Mouse (Mus musculus): Measurements from ENCODE around the gene Scgb2a2. TPM values are rescaled to one million over a fixed set of nuclear protein-coding genes. Genes with fewer than 3 reads are reported as not detected.
"Not testable (repeated sequence)": the region's sequence is repeated elsewhere in the genome, so short reads cannot be mapped to it uniquely, and the experiment has no call there.

Gene Scgb2a2
- polyA plus RNA-seq (2012; rRNA removed), result not detected in 2 replicates

DNA sequence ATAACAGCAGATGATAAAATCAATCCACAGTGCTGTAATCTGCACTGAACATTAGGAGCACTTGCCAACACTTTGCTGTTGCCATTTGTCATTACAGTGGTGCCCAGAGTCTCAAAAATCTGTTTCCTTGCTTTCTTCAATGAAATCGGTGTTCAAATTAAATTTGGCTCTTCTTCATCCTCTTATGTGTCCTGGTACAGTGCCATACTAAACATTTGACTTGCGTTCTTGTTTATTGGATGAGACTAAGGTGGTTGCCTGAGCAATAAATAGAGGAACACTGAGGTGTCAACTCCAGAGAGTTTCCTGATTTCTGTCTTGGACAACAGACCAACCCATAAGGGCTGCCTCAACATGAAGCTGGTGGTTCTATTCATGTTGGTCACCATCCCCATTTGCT lies at the start of gene Scgb2a2:
TSS of gene Scgb2a2 (plus strand) at position 301 of the 400 bp plus-strand sequence.
- Histone ChIP-seq H3K27me3 (ENCODE audit: control insufficient read depth, insufficient read depth, low read length) (no peaks in the 10 kb centered on the region), H3K27ac (ENCODE audit: control insufficient read depth, insufficient read depth, low read length) (no peak within 1 kb of the TSS), H3K4me3 (ENCODE audit: control insufficient read depth, insufficient read depth, low read length) (no peak within 1 kb of the TSS), H3K36me3 (ENCODE audit: control insufficient read depth, insufficient read depth, low read length) (no peaks in the 10 kb centered on the region), H3K4me1 (replicated peaks; ENCODE audit: control insufficient read depth, insufficient read depth, low read length) (no peaks in the 10 kb centered on the region)
- TF ChIP-seq CTCF (IDR thresholded peaks at IDR 0.05; ENCODE audit: borderline replicate concordance, control insufficient read depth, extremely low read depth, insufficient read depth, low read length, poor library complexity), result no peak
- TF ChIP-seq POLR2A (IDR thresholded peaks at IDR 0.05; ENCODE audit: control insufficient read depth, extremely low read depth, insufficient read depth, low read length, poor library complexity), result no peak
- WGBS, result 92% methylated on average over 2 of the region's 2 CpGs
- DNase-seq, result no peak

- not testable (repeated sequence) for H3K36me3 ChIP-seq (ENCODE audit: control insufficient read depth, insufficient read depth, low read length); H3K27me3 ChIP-seq (ENCODE audit: control insufficient read depth, insufficient read depth, low read length); H3K27ac ChIP-seq (ENCODE audit: control insufficient read depth, insufficient read depth, low read length); H3K4me1 ChIP-seq (replicated peaks; ENCODE audit: control insufficient read depth, insufficient read depth, low read length)
- H3K4me3 ChIP-seq (ENCODE audit: control insufficient read depth, insufficient read depth, low read length), result peak overlapping the region; percentile 14; the same call in 1 of the 2 replicates
- WGBS, result 17% methylated on average over 18 of the region's 21 CpGs
- peak; percentile 43 for DNase-seq
These were observed 10.6 kb upstream of the Scgb2a2 start for GRCm38 (mm10) chr19:9836581-9837340.

GRCm38 (mm10) chr19:9837341-9837715 lies 10.0 kb upstream of the Scgb2a2 start:
- 66% methylated on average over 2 of the region's 2 CpGs for WGBS
- Histone ChIP-seq H3K4me1 (replicated peaks; ENCODE audit: control insufficient read depth, insufficient read depth, low read length) (no peaks in the 10 kb centered on the region), H3K27ac (ENCODE audit: control insufficient read depth, insufficient read depth, low read length) (no peak overlapping the region), H3K27me3 (ENCODE audit: control insufficient read depth, insufficient read depth, low read length) (no peaks in the 10 kb centered on the region), H3K4me3 (ENCODE audit: control insufficient read depth, insufficient read depth, low read length) (no peak overlapping the region), H3K36me3 (ENCODE audit: control insufficient read depth, insufficient read depth, low read length) (no peaks in the 10 kb centered on the region)
- TF ChIP-seq CTCF (IDR thresholded peaks at IDR 0.05; ENCODE audit: borderline replicate concordance, control insufficient read depth, extremely low read depth, insufficient read depth, low read length, poor library complexity) (no peak), POLR2A (IDR thresholded peaks at IDR 0.05; ENCODE audit: control insufficient read depth, extremely low read depth, insufficient read depth, low read length, poor library complexity) (no peak)
- no peak for DNase-seq

- not testable (repeated sequence) for H3K27me3 ChIP-seq (ENCODE audit: control insufficient read depth, insufficient read depth, low read length); H3K4me3 ChIP-seq (ENCODE audit: control insufficient read depth, insufficient read depth, low read length); DNase-seq; H3K4me1 ChIP-seq (replicated peaks; ENCODE audit: control insufficient read depth, insufficient read depth, low read length); H3K36me3 ChIP-seq (ENCODE audit: control insufficient read depth, insufficient read depth, low read length); H3K27ac ChIP-seq (ENCODE audit: control insufficient read depth, insufficient read depth, low read length)
- WGBS, result 71% methylated on average over 3 of the region's 3 CpGs
These were observed 2.2 kb downstream of the Scgb2a2 start for GRCm38 (mm10) chr19:9849368-9850075.

DNA sequence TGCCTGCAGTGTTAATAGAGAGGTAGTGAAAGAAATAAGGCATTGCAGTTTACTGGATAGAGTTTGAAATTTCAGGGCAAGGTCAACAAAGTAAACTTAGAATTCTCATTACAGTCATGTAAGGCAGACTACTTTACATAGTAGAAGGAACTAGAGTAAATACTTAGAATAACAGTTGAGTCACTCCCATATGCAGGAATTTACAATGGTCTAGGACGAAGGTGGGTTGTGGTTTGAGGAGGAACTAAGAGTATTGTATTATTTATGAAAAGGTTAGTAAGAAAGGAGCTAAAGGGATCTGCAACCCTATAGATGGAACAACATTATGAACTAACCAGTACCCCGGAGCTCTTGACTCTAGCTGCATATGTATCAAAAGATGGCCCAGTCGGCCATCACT lies 13.5 kb downstream of the Scgb2a2 start:
- H3K27ac ChIP-seq (ENCODE audit: control insufficient read depth, insufficient read depth, low read length); H3K4me3 ChIP-seq (ENCODE audit: control insufficient read depth, insufficient read depth, low read length); H3K4me1 ChIP-seq (replicated peaks; ENCODE audit: control insufficient read depth, insufficient read depth, low read length); H3K36me3 ChIP-seq (ENCODE audit: control insufficient read depth, insufficient read depth, low read length); DNase-seq; H3K27me3 ChIP-seq (ENCODE audit: control insufficient read depth, insufficient read depth, low read length): not testable (repeated sequence)
- whole genome bisulfite sequencing, result 92% methylated on average over 3 of the region's 3 CpGs

GRCm38 (mm10) chr19:9864856-9865255 lies 17.5 kb downstream of the Scgb2a2 start:
- Histone ChIP-seq H3K4me3 (ENCODE audit: control insufficient read depth, insufficient read depth, low read length) (no peak overlapping the region), H3K36me3 (ENCODE audit: control insufficient read depth, insufficient read depth, low read length) (no peaks in the 10 kb centered on the region), H3K4me1 (replicated peaks; ENCODE audit: control insufficient read depth, insufficient read depth, low read length) (no peaks in the 10 kb centered on the region), H3K27ac (ENCODE audit: control insufficient read depth, insufficient read depth, low read length) (no peak overlapping the region), H3K27me3 (ENCODE audit: control insufficient read depth, insufficient read depth, low read length) (no peaks in the 10 kb centered on the region)
- TF ChIP-seq CTCF (IDR thresholded peaks at IDR 0.05; ENCODE audit: borderline replicate concordance, control insufficient read depth, extremely low read depth, insufficient read depth, low read length, poor library complexity) (no peak), POLR2A (IDR thresholded peaks at IDR 0.05; ENCODE audit: control insufficient read depth, extremely low read depth, insufficient read depth, low read length, poor library complexity) (no peak)
- DNase-seq, result no peak
- 97% methylated on average over 1 of the region's 1 CpGs for WGBS

DNA sequence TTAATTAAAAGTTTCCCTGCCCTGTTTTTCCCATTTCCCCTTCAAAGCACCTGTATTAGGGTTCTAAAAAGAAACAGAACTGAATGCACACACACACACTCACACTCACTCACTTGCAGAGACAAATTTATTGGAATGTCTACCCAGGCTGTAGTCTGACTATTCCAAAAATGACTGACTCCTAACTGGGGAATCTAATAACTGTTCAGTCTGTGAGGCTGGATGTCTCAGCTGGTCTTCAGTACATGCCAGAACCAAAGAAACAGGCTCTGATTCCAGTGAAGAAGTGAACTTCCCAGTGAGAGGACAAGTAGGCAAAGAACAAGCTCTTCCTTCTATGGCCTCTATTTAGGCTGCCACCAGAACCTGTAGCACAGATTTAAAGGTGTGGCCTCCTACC lies 18.1 kb downstream of the Scgb2a2 start:
- H3K36me3 ChIP-seq (ENCODE audit: control insufficient read depth, insufficient read depth, low read length), result peaks cover 2% of the 10 kb centered on the region; the same call in 1 of the 2 replicates
- H3K27me3 ChIP-seq (ENCODE audit: control insufficient read depth, insufficient read depth, low read length), result no peaks in the 10 kb centered on the region
- no peak for DNase-seq
- no peak overlapping the region for H3K27ac ChIP-seq (ENCODE audit: control insufficient read depth, insufficient read depth, low read length)
- H3K4me1 ChIP-seq (replicated peaks; ENCODE audit: control insufficient read depth, insufficient read depth, low read length), result no peaks in the 10 kb centered on the region
- no peak overlapping the region for H3K4me3 ChIP-seq (ENCODE audit: control insufficient read depth, insufficient read depth, low read length)
- TF ChIP-seq CTCF (IDR thresholded peaks at IDR 0.05; ENCODE audit: borderline replicate concordance, control insufficient read depth, extremely low read depth, insufficient read depth, low read length, poor library complexity) (no peak), POLR2A (IDR thresholded peaks at IDR 0.05; ENCODE audit: control insufficient read depth, extremely low read depth, insufficient read depth, low read length, poor library complexity) (no peak)

All from thymus, adult 2 months (tissue).